Mouse (Mus musculus): ENCODE results near the gene Ap2s1.

DNA sequence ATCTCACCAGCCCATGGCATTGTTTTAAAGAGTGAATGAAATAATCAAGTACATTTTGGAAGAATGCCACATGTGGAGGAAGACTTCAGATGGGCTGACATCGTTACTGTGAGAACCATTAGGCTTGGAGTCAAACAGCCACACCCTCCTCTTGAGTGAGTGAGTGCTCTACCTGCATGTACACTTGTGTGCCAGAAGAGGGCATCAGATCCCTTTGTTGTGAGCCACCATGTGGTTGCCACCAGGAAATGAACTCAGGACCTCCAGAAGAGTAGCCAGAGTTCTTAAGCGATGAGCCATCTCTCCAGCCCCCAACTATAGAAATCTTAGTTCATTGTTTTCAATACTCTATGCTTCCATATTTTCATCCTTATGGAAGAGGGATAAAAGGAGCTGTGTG, 39.2 kb upstream of the Ap2s1 start:
- TF ChIP-seq CTCF (IDR thresholded peaks at IDR 0.05; ENCODE audit: borderline replicate concordance, insufficient read depth, low read length) (peak; percentile 43; the same call in 1 of the 2 replicates), POLR2A (IDR thresholded peaks at IDR 0.05; ENCODE audit: low read depth, low read length) (no peak)

All from embryonic fibroblast, embryonic 13.5 days (primary cell).